Mouse (Mus musculus) thymus, adult 2 months (tissue): ENCODE measurements around the gene Acsbg1. TPM values are rescaled to one million over a fixed set of nuclear protein-coding genes. Genes with fewer than 3 reads are reported as not detected.

Experiments
- DNase-seq: peaks from one replicate; pipeline ENCODE4 v3.0.0; 2021
- H3K27ac ChIP-seq: fragments of 200-500 bp; 2 replicates; pipeline ENCODE4 v1.5.1; 2012; ENCODE audit warnings: low read length, control low read depth; ENCODE audit not compliant: control insufficient read depth, insufficient read depth
- H3K27me3 ChIP-seq: fragments of 200-500 bp; 2 replicates; pipeline ENCODE4 v1.6.1; 2012; ENCODE audit warnings: mild to moderate bottlenecking, low read length, moderate library complexity, mixed read lengths; ENCODE audit not compliant: control insufficient read depth, insufficient read depth
- H3K36me3 ChIP-seq: fragments of 200-500 bp; 2 replicates; pipeline ENCODE4 v1.6.1; 2012; ENCODE audit warnings: mild to moderate bottlenecking, low read length, moderate library complexity; ENCODE audit not compliant: control insufficient read depth, insufficient read depth
- H3K4me1 ChIP-seq: fragments of 200-500 bp; replicated peaks from 2 replicates; pipeline ENCODE4 v1.6.1; 2012; ENCODE audit warnings: low read length; ENCODE audit not compliant: control insufficient read depth, insufficient read depth
- H3K4me3 ChIP-seq: fragments of 200-500 bp; 2 replicates; pipeline ENCODE4 v1.5.1; 2012; ENCODE audit warnings: mild to moderate bottlenecking, low read length, control low read depth, moderate library complexity; ENCODE audit not compliant: control insufficient read depth, insufficient read depth
- CTCF ChIP-seq: fragments of 200-500 bp; IDR thresholded peaks from 2 replicates; pipeline ENCODE4 v1.5.1; 2012; ENCODE audit warnings: mild to moderate bottlenecking, control low read depth, low read length, moderate library complexity, borderline replicate concordance; ENCODE audit not compliant: control insufficient read depth, poor library complexity, insufficient read depth; ENCODE audit errors: extremely low read depth
- POLR2A ChIP-seq: fragments of 200-500 bp; IDR thresholded peaks from 2 replicates; pipeline ENCODE4 v1.6.1; 2012; ENCODE audit warnings: mild to moderate bottlenecking, low read length, control low read depth, moderate library complexity; ENCODE audit not compliant: control insufficient read depth, poor library complexity, insufficient read depth; ENCODE audit errors: extremely low read depth
- WGBS: fragments of 180-500 bp; shearing (Covaris S2); methylation state at CpG from one replicate; pipeline ENCODE4 v1.1.7; 2018; 5-methylcytosine and 5-hydroxymethylcytosine counted together
- polyA plus RNA-seq: library from polyadenylated mRNA; depleted of rRNA; stranded (reverse); fragments of >200 nt; gene quantifications from 2 replicates; pipeline ENCODE4 v1.2.3, GENCODE M21; 2012

Gene Acsbg1
- polyA plus RNA-seq, 1 experiment, result 4.1 TPM

- Histone ChIP-seq H3K27me3 (no peaks in the 10 kb centered on the region), H3K4me3 (no peak overlapping the region), H3K36me3 (no peaks in the 10 kb centered on the region), H3K27ac (no peak overlapping the region), H3K4me1 (no peaks in the 10 kb centered on the region)
- 89% methylated on average over 1 of the region's 1 CpGs for WGBS
- no peak for DNase-seq
- TF ChIP-seq POLR2A, result no peak
- no peak for TF ChIP-seq CTCF
These were observed 12.3 kb downstream of the Acsbg1 start for GRCm38 (mm10) chr9:54649360-54649759.

DNA sequence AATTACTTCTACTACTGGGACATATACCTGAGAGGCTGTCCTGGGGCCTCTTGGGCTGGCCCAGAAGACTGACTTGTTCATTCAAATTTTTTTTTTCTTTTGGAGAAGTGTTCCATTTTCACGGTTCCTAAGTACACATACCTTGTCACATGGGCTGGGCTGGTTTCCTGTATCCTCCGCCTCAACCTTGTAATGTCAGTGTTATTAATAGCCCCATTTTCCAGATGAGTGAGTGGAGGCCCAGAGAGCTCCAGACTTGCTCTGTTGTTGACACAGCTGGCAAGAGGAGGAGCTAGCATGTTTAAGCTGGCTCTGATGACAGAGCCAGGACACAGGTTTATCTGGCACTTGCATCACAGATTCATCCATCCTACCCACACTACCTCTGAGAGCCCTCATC lies 14.2 kb downstream of the Acsbg1 start:
- WGBS, result 45% methylated on average over 2 of the region's 2 CpGs
- Histone ChIP-seq H3K4me1 (0 out of 2 replicates have a peak, but pooled peaks cover under 1% of the 10 kb centered on the region), H3K4me3 (no peak overlapping the region), H3K27me3 (no peaks in the 10 kb centered on the region), H3K27ac (no peak overlapping the region), H3K36me3 (no peaks in the 10 kb centered on the region)
- TF ChIP-seq POLR2A, result no peak
- no peak for TF ChIP-seq CTCF
- no peak for DNase-seq

DNA sequence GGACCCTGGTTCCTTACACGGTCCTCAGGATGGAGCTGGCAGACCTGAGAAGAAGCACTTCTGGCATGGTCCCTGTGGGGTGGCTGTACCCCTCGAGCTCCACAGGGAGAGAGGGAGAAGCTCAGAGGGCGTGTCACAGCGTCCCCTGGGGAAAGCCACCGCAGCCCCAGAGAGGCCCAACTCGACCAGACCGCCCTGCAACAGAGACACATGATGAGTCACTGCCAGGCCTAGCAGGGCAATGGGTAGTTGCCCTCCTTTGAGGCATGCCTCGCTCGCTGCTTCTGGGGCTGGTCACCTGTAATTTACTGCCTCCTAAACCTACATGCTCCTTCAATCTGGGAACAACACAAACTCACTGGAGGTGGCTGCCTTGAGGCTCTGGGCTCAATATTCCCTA lies 15.4 kb downstream of the Acsbg1 start:
- no peaks in the 10 kb centered on the region for H3K36me3 ChIP-seq
- TF ChIP-seq POLR2A (no peak), CTCF (no peak)
- WGBS, result 78% methylated on average over 9 of the region's 9 CpGs
- no peak overlapping the region for H3K4me3 ChIP-seq
- no peak for DNase-seq
- H3K27ac ChIP-seq, result no peak overlapping the region
- H3K27me3 ChIP-seq, result no peaks in the 10 kb centered on the region
- 0 out of 2 replicates have a peak, but pooled peaks cover 2% of the 10 kb centered on the region for H3K4me1 ChIP-seq

GRCm38 (mm10) chr9:54645530-54645929 lies 16.1 kb downstream of the Acsbg1 start:
- Histone ChIP-seq H3K27me3 (no peaks in the 10 kb centered on the region), H3K4me1 (0 out of 2 replicates have a peak, but pooled peaks cover 2% of the 10 kb centered on the region), H3K27ac (no peak overlapping the region), H3K4me3 (no peak overlapping the region), H3K36me3 (no peaks in the 10 kb centered on the region)
- no peak for TF ChIP-seq POLR2A
- no peak for TF ChIP-seq CTCF
- WGBS, result 80% methylated on average over 6 of the region's 6 CpGs
- no peak for DNase-seq

DNA sequence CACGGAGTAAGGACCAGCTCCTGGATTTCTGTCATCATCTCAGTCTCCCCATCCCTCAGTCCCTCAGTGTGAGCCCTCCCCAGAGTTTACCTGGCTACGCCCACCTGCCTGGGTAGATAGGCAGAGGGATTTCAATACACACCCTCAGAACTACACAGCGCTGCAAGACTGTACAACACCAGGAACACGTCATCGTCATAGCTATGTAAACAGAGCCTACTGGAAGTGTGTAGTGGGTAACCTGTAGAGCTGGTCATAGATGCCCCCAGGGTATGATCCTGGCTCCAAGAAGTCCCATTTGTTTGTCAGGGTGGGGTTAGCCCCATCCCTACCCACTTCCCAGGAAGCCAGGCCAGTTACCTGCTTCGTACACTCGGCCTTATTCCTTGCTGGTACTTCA lies 18.5 kb downstream of the Acsbg1 start:
- H3K36me3 ChIP-seq, result no peaks in the 10 kb centered on the region
- H3K27ac ChIP-seq, result no peak overlapping the region
- 0 out of 2 replicates have a peak, but pooled peaks cover 2% of the 10 kb centered on the region for H3K4me1 ChIP-seq
- DNase-seq, result no peak
- no peak overlapping the region for H3K4me3 ChIP-seq
- H3K27me3 ChIP-seq, result no peaks in the 10 kb centered on the region
- 94% methylated on average over 7 of the region's 7 CpGs for WGBS
- TF ChIP-seq CTCF (no peak), POLR2A (no peak)

GRCm38 (mm10) chr9:54642556-54642955 lies 19.1 kb downstream of the Acsbg1 start:
- Histone ChIP-seq H3K4me3 (no peak overlapping the region), H3K27ac (no peak overlapping the region), H3K36me3 (no peaks in the 10 kb centered on the region), H3K4me1 (0 out of 2 replicates have a peak, but pooled peaks cover 2% of the 10 kb centered on the region), H3K27me3 (no peaks in the 10 kb centered on the region)
- TF ChIP-seq POLR2A (no peak), CTCF (no peak)
- DNase-seq, result peak; percentile 29
- WGBS, result 16% methylated on average over 4 of the region's 4 CpGs

DNA sequence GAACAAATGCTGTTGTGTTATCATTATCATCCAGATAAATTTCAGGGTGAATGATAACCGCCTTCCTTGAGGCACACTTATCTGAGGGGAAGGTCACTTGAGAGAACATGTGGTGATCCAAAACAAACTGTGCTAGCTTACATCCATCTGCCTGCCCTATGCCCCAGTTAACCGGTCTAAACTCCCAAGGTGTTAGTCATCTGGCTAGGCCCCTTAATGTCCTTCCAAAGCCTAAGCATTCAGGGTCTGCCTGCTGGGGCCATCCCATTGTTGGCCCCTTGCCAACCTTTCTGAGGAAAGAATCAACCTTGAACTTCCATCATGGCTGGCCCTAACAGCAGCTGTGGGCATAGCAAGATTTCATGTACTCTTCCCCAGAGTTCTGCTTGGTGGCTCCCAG lies 19.5 kb downstream of the Acsbg1 start:
- Histone ChIP-seq H3K4me3 (no peak overlapping the region), H3K36me3 (no peaks in the 10 kb centered on the region), H3K27ac (no peak overlapping the region), H3K27me3 (no peaks in the 10 kb centered on the region), H3K4me1 (0 out of 2 replicates have a peak, but pooled peaks cover 2% of the 10 kb centered on the region)
- DNase-seq, result no peak
- TF ChIP-seq POLR2A (no peak), CTCF (no peak)
- WGBS, result 96% methylated on average over 2 of the region's 2 CpGs
